Mouse (Mus musculus) gastrocnemius, adult 18-20 months (tissue): Measurements from ENCODE around the gene Cxcr1. TPM values are rescaled to one million over a fixed set of nuclear protein-coding genes. Genes with fewer than 3 reads are reported as not detected.
A peak's percentile ranks its signal among the peaks of the same experiment; 100 is the strongest.
"Not testable (repeated sequence)": the region's sequence is repeated elsewhere in the genome, so short reads cannot be mapped to it uniquely, and the experiment has no call there.

Source experiments
- DNase-seq: peaks from one replicate; pipeline ENCODE4 v3.0.0; 2021; ENCODE audit warnings: low spot score
- total RNA-seq, 2 experiments: library from RNA; stranded (reverse); gene quantifications; 2 replicates each; pipeline ENCODE4 v1.2.3; 2021

The Cxcr1 gene
- total RNA-seq, 2 experiments from 2014 or later, result not detected

DNA sequence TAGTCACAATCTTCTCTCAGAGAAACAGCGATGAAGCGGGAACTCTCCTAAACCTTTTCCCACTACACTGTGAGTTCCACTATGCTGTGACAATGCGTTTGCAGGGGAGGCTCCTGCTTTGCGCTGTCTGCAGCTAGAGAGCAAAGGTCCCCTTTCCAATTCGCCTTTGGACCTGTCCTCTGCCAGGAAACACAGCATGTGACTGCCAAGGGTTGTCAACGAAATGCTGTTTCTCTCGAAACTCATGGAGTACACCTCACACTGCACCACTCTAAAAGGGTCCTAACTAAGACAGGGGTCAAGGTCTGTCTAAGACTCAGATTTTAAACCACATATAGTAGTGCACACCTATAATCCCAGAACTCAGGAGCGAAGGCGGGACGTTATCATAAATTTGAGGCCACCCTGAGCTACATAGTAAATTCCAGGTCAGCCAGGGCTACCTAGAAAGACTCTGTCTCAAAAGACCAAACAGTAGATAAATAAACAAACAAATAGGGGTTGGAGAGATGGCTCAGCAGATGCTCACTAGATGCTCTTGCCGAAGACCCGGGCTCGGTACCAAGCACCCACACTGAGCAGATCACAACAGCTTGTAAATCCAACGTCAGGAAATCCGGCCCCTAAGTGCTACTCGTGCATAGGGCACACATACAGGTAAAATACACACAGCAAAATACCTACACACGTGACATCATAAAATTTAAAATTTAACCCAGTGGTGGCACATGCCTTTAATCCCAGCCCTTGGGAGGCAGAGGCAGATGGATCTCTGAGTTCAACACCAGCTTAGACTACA lies 2.4 kb upstream of the Cxcr1 start:
- DNase-seq, result no peak

DNA sequence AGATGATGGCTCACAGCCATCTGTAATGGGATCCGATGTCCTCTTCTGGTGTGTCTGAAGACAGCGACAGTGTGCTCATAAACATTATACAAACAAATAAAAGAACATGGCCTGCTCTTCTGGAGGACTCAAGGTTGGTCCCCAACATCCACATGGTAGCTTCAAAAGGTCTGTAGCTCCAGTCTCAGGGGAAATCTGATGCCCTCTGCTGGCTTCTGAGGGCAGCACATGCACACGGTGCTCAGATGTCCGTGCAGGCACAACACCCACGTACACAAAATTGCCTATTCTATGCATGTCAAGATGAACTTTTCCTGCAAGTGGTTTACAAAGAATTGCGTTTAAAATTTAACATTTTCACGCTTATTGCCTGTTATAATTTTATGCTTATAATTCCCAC lies 1.5 kb upstream of the Cxcr1 start:
- DNase-seq, result no peak

DNA sequence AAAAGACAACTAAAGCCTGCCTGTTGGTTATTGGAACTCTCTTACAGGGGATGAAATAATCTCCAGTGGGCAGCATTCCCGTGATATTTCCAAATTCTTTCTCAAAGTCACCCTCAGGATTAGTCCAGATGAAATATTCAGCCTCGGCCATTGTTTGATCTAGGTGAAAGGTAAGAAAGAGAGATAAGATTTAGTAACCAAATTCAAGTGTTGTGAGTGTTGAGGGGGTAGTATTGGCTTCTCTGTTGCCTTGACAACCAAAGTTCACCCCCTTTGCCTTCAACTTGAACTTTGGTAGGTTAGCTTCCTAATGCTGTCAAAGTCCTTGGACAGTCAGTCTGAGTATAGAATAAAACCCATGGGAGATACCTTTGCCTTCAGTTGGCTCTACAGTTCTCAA lies 1.7 kb downstream of the Cxcr1 start:
- DNase-seq, result no peak

DNA sequence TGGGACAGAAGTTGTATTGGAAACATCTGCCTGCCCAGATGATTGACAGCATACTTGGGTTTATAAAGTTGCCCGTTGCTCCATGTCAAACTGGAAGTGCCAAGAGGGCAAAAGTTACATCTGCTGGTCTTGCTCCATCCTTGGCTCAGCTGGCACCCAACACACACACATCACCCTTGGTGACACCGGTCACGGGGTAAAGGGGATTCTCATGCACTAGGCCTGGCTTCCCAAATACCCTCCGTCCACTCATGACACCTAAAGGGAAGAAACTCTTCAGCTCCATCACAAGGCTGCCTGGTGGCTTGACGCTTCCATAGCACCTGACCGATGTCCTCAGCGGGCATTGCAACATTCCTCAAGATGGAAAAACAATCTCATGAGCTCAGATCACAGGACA lies 4.0 kb downstream of the Cxcr1 start:
- peak; percentile 6 for DNase-seq

DNA sequence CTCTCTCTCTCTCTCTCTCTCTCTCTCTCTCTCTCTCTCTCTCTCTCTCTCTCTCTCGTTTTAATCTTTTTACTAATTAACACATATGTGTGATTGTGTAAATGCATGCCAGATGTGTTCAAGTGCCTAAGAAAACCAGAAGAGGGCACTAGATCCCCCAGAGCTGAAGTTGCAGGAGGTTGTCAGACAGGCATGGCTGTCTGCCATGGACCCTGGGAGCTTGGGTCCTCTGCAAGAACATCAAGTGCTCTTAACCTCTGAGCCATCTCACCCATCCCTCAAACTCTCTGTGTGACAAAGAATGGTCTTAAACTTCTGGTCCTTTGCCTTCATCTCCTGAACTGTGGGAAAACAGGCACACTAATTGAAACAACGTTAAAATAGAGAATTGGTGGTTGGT lies 11.4 kb downstream of the Cxcr1 start:
- no peak for DNase-seq

DNA sequence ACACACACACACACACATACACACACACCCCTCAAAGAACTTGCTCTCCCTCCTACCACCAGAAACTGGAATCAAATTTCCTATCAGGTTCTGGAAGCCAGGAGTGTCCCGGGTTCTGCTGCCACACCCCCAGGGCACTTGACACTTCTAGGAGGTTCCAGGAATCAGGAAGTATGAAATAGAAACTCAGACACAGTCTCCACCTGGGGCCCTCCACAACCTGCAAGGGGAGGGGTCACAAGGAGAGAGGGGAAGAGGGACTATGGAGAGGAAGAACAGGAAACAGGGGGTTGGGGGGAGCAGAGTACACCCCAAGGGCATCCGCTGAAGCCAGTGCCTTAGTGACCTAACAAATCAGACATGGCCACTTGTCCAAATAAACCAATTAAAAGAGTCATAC lies 13.0 kb downstream of the Cxcr1 start:
- DNase-seq, result no peak

DNA sequence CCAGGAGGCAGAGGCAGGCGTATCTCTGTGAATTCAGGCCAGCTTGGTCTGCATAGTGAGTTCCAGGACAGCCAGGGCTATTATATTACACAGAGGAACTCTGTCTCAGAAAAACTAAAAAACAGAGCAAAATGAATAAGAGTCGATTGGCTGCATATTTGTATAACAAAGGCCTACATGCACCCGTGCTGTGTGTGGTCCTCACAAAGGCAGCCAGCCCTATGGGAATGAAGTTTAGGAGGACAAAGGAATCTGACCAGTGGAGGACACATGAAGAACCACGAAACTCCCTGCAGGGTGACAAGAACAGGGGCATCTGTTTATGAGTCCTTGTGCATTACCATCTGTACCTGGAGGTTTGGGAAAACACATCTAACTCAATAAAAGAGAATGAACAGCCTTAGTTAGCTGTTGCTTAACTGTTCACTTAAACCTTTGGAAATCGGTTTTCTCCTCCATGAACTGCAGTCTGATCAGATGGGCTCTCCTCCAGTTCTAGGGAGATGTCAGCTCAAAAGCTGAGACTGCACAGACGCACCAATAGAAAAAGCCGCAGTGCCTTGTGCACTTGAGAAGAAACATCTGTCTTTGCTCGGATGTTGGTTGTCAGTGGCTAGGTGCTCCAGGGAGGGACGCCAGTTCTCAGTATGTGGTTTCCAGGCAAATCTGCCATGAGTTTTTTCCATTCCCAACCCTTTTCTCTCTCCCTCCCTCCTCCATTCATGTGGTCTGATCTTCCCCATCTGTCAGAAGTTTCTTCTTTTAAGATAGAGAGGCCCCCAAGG lies 14.6 kb downstream of the Cxcr1 start:
- no peak for DNase-seq

DNA sequence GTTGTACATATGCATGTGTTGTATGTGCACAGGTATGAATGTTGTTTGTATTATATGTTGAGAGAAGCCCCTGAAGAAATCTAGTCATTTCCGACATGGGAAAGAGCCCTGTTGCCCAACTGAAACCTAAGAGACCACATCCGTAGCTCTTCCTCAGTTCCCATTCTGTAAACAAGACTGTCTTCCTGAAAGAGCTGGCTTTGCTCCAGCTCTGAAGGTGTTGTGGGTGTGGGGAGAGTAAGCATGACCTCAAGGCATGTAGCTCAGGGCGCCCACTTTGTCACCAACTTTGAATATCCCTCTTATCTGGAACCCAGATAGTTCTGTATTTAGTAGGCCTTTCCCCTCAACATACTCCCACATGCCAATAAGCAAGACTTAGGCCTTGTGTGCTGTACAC lies 15.8 kb downstream of the Cxcr1 start:
- DNase-seq, result no peak

DNA sequence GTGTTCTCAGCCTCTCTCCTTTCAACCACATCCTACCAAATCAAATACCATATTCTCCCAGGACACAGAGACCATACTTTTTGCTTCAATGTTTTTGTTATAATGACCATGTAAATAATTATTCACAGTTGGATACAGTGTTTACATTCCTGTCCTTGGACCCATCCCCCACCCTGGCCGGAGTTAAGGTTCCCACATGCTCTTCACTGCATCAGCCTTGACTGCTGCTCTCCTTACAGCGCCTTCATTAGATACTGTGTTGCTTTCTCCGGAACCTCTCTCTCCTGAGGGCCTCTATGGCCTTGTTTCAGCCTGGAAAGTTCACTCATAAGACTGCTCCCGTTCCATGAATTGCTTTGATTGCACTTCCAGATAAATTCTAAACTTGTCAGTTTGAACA lies 18.7 kb downstream of the Cxcr1 start:
- DNase-seq, result no peak

DNA sequence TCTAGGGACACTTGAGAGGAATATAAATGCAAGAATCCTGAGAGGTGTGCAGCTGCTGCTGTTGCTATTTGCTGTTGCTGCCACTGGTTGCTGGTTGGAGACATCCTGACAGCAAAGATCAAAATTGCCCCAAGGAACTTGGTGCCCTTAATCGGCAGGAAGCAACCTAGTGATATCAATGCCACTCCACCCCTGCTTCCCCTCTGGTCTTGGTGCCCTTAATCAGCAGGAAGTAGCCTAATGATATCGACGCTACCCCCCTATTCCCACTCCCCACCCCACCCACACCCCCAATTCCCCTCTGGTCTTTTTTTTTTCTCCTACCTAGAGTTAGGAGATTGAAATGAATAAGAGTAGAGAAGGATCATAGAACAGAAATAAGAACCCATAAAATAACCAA lies 21.7 kb downstream of the Cxcr1 start:
- DNase-seq, result no peak

DNA sequence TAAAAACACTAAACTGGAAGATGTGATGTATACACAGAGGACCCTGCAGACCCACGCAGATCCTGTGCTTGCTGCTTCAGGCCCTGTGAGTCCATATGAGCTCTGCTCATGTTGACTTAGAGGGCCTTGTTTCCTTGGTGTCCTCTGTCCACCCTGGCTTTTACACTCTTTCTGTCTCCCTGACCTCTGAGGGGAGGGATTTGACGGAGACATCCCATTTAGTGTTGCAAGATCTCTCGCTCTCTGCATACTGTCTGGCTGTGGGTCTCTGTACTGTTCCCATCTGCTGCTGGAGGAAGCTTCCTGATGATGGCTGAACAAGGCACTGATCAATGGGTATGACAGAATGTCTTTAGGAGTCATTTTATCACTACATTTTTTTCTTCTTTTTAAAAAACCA lies 24.7 kb downstream of the Cxcr1 start:
- no peak for DNase-seq

DNA sequence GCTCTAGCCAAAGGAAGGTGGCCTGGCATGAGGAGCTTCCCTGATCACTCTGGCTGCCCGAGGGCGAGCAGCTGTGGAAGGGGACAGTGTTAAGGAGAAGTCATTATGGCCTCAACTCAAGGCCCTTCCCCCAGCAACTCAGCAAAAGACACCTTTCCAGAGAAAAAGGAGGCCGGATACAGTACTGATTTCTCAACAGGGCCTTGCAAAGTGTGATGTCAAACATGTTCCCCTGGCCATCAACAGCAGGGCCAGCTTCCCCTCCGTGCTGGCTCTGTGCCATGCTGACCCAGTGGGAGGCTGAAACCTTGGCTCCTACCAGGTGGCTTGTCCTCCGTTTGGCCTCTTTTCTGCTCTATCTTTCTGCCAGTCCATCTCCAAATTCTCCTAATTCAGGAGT lies 27.3 kb downstream of the Cxcr1 start:
- DNase-seq, result no peak

DNA sequence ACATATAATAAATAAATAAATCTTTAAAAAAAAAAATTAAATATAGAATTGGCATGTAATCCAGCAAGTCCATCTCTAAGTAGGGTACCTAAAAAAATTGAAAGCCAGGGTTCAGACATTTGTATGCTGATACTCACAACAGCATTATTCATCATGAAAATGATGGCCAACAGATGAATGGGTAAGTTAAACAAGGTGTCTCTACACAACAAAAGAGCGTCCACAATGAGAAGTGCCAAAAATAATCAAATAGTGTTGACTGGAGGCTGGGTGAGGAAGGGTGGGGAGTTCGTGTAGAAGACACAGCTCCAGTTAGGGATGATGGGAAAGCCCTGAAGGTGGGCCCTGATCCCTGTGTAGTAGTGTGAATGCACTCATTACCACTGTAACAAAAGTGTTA lies 34.4 kb downstream of the Cxcr1 start:
- no peak for DNase-seq

DNA sequence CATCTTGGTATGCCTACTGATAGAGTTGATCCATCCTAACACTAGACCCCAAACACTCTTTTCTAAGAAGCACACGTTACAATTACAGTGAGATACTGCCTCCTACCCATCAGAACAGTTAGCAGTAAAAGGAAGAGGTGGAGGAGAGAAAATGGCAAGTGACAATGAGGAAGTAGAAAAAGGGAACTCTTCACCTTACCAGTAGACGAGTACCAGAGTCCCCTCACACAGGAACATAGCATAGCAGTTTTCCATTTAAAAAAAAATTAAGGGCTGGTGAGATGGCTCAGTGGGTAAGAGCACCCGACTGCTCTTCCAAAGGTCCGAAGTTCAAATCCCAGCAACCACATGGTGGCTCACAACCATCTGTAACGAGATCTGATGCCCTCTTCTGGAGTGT lies 34.8 kb downstream of the Cxcr1 start:
- DNase-seq, result not testable (repeated sequence)

DNA sequence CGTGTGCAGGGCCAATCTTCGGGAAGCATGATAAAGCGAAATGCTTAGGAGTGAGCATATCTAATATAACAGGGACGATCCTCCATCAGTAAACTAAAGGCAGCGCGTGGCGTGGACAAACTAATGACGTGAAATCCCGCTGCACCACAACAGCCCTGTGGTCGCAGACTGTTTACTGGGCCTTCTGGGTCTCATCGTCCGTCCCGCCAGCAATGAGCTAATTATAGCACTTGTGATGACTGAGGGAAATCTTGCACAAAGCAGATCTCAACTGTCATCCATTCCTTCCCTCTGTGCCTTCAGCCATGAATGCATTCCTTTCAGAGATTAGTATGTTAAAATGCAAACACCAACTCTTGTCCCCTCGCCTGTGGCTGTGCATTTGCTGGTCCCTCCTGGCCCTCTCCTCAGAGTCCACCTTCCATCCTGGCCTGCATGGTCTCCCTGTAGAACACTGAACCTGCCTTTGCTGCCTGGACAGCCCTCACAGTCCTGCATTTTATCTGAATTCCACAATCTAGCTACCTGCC lies 38.0 kb downstream of the Cxcr1 start:
- no peak for DNase-seq

DNA sequence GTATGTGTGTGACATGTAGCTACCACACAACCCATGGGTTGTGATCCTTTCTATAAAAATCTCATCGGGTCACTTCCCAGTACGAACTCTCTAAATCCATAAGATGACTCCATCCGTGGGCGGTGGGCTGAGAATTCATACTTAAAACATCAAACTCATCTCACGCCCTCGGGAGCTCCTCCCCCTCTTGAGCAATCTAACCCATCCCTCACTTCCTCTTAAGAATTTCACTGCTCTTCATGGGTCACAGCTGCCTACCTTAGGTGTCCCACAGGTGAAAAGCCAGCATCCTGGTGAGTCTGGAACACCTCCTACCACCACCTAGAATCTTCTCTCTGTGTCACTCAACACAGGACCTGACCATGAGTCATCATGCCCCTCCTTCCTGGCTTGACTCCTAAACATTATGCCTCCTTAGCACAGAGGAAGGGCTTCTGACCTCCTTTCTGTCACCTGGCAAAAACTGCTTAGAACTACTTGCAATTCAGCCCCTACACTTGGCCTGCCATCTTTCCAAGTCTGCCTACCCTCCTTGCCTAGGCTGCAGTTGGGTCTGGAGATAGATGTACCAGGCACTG lies 38.9 kb downstream of the Cxcr1 start:
- no peak for DNase-seq

DNA sequence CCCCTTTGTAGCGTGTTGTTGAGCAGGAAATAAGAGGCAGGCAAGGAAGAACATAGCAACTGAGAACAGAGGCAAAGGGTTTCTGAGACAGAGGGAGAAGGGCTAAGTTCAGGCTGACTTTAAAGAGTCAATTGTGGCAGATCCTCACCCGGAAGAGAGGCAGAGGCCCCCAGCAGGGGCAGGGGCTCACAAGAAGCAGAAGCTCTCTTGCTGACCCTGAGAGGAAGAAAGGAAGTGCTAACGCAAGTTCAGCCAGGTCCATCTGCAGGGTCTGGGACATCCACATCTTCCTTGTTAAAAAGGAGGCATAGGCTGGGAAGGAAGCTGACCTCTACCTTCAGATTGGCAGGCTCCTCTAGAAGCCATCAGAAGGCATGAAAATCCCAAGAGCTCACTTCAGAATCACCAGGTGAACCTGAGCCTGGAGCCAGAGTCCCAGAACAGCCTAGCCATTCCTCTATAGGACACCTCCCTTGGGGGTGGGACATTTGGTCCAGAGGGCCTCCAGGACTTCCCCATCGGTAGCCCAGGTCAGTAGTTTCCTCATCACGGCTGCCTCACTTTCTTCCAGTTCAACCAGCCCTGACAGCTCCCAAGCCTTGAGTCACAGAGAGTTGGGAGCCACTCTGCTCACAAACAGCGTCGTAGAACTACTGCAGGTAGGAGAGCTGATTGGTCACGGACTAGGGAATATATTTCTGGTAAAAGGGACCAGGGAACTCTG lies 40.8 kb downstream of the Cxcr1 start, which contains the start of gene Cxcr2:
Cxcr2 (plus strand) TSS at position 529 of the 724 bp plus-strand sequence.
- DNase-seq, result no peak

DNA sequence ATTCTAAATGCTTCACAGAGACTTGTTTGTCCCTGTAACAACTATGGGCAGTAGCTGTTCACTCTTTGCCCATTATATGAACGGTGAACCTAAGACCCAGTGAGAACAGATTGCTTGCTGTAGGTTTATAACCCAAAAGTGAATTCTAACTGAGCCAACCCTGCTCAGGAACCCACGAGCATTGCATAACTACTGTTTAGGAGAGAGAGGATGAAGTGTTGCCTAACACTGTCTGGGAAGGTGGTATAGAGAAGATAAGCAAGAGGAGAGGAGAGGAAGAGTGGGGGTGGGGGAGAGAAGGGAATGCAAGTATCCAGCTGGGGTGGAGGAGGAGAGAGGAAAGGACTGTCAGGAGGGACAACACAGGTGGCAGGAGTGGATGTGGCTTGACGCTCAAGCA lies 43.3 kb downstream of the Cxcr1 start:
- no peak for DNase-seq

DNA sequence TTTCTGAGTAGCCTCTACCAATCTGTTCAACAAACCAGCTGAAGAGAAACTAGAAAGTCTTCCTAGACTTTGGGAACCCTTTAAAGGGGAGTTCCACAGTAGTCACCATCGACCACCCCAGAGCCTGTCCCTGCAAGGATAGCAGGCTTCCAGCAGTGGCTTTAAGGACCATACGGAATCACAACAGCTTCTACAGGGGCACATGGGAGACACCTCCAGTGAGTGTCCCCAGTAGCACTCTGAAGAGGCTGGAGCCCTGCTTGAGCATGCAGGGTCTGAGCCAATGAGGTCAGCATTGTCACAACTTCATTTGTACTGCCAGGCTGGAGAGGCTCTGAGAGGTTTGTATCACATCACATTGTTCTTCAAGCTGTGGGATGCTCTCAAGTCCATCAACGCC lies 44.3 kb downstream of the Cxcr1 start:
- DNase-seq, result no peak

DNA sequence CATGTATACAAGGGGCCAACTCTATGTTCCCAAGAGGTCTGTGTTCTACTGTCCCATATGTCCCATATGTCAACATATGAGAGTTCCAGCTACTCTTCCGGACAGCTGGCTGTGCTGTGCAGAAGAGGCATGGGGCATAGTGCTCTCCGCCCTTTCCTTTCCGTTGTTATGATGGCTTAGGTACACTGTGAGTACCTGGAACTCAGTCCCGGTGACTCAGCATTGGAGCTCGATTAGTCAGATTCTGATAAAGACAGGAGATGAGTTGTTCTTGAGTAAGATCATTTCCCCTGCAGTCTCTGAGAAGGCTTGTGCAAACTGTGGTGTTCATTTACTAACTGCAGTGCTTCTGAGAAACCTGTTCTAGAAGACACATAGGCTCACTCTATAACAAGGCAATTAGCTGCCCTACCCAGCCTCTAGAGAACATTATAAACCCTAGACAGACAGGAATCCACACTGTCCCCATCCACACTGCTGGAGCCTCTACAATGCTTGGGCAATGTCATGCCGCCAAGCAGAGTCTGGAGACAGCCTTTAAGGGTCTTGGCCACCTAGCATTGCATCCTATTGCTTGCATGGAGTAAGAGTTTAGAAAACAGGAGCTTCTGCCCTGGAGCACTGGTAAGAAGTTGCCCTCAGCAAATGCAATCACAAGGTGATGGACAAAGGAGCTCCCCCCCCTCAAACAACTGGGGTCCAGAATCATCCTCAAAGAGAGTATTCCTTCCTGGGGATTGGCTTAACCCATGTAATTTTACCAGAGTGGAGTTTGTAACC lies 45.1 kb downstream of the Cxcr1 start:
- DNase-seq, result no peak
